Mouse (Mus musculus) thymus, adult 2 months (tissue): ENCODE data around the gene Srpk2. TPM values are rescaled to one million over a fixed set of nuclear protein-coding genes. Genes with fewer than 3 reads are reported as not detected.
A peak's percentile ranks its signal among the peaks of the same experiment; 100 is the strongest.

ENCODE experiments used
- DNase-seq: peaks from one replicate; pipeline ENCODE4 v3.0.0; 2021
- H3K27ac ChIP-seq: fragments of 200-500 bp; 2 replicates; pipeline ENCODE4 v1.5.1; 2012; ENCODE audit warnings: low read length, control low read depth; ENCODE audit not compliant: control insufficient read depth, insufficient read depth
- H3K27me3 ChIP-seq: fragments of 200-500 bp; 2 replicates; pipeline ENCODE4 v1.6.1; 2012; ENCODE audit warnings: mild to moderate bottlenecking, low read length, moderate library complexity, mixed read lengths; ENCODE audit not compliant: control insufficient read depth, insufficient read depth
- H3K36me3 ChIP-seq: fragments of 200-500 bp; 2 replicates; pipeline ENCODE4 v1.6.1; 2012; ENCODE audit warnings: mild to moderate bottlenecking, low read length, moderate library complexity; ENCODE audit not compliant: control insufficient read depth, insufficient read depth
- H3K4me1 ChIP-seq: fragments of 200-500 bp; replicated peaks from 2 replicates; pipeline ENCODE4 v1.6.1; 2012; ENCODE audit warnings: low read length; ENCODE audit not compliant: control insufficient read depth, insufficient read depth
- H3K4me3 ChIP-seq: fragments of 200-500 bp; 2 replicates; pipeline ENCODE4 v1.5.1; 2012; ENCODE audit warnings: mild to moderate bottlenecking, low read length, control low read depth, moderate library complexity; ENCODE audit not compliant: control insufficient read depth, insufficient read depth
- CTCF ChIP-seq: fragments of 200-500 bp; IDR thresholded peaks from 2 replicates; pipeline ENCODE4 v1.5.1; 2012; ENCODE audit warnings: mild to moderate bottlenecking, control low read depth, low read length, moderate library complexity, borderline replicate concordance; ENCODE audit not compliant: control insufficient read depth, poor library complexity, insufficient read depth; ENCODE audit errors: extremely low read depth
- POLR2A ChIP-seq: fragments of 200-500 bp; IDR thresholded peaks from 2 replicates; pipeline ENCODE4 v1.6.1; 2012; ENCODE audit warnings: mild to moderate bottlenecking, low read length, control low read depth, moderate library complexity; ENCODE audit not compliant: control insufficient read depth, poor library complexity, insufficient read depth; ENCODE audit errors: extremely low read depth
- WGBS: fragments of 180-500 bp; shearing (Covaris S2); methylation state at CpG from one replicate; pipeline ENCODE4 v1.1.7; 2018; 5-methylcytosine and 5-hydroxymethylcytosine counted together
- polyA plus RNA-seq: library from polyadenylated mRNA; depleted of rRNA; stranded (reverse); fragments of >200 nt; gene quantifications from 2 replicates; pipeline ENCODE4 v1.2.3, GENCODE M21; 2012

The Srpk2 gene
- polyA plus RNA-seq, 1 experiment, result 13.8 TPM

DNA sequence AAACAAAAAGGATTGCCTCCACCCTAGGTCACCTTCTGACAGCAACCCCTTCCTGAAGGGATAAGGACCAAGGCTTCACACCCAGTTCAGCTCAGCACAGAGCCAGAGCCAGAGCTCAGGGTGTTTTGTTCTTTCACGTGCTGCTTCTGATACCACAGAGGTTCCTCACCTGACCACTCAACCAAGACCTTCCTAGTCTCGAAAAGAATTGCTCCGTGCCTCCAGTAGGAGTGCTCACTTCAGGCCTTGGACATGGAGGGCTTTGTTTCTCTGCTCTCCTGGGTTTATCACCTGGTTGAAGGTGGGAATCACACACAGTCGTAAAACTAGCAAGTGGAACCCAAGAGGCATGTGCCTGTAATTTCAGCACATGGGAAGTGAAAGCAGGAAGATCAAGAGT is 46.4 kb downstream of the Srpk2 start:
- DNase-seq, result no peak

DNA sequence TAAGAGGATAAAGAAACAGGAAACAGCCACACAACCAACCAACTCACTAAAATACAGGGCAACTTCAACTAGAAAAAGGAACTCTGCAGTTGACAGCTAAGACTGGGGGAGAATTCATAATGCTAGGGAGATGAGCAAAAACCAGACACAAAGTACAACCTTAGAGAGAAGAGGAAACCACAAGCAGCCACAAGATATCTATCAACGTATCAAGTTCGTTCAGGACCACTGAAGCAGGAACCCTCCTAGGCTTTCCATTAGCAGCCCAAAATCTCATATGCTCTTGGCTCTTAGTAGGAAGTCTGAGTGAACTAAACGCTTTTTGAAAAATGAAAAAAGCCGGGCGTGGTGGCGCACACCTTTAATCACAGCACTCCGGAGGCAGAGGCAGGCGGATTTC is 47.1 kb downstream of the Srpk2 start:
- Histone ChIP-seq H3K4me3 (no peak overlapping the region), H3K27ac (no peak overlapping the region), H3K36me3 (no peaks in the 10 kb centered on the region), H3K4me1 (peaks cover 6% of the 10 kb centered on the region), H3K27me3 (no peaks in the 10 kb centered on the region)
- TF ChIP-seq POLR2A (no peak), CTCF (no peak)
- peak; percentile 32 for DNase-seq
- WGBS, result 10% methylated on average over 8 of the region's 8 CpGs

More for the DNA sequence above, 46.4 kb downstream of the Srpk2 start:
- no peaks in the 10 kb centered on the region for H3K36me3 ChIP-seq
- H3K27ac ChIP-seq, result no peak overlapping the region
- 72% methylated on average over 4 of the region's 4 CpGs for WGBS
- no peak overlapping the region for H3K4me3 ChIP-seq
- H3K4me1 ChIP-seq, result peaks cover 3% of the 10 kb centered on the region; the same call in 1 of the 2 replicates
- TF ChIP-seq CTCF (no peak), POLR2A (no peak)
- no peaks in the 10 kb centered on the region for H3K27me3 ChIP-seq

DNA sequence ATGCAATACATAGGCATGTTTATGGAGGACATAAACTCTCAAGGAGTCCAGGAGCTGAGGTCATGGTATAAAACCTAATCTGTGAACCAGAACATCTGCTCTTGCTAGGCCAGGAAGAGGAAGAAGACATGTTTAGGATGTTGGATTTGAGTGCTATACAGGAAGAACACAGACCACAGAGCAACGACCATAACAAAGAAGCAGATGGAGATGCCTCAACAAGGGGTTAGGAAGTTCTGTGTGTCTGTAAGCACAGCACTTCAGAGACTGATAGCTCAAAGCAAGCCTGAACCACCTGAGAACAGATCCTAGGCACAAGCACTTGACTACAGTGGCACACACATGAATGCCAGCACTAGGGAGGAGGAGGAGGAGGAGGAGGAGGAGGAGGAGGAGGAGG is 52.9 kb downstream of the Srpk2 start:
- no peaks in the 10 kb centered on the region for H3K27me3 ChIP-seq
- H3K36me3 ChIP-seq, result no peaks in the 10 kb centered on the region
- TF ChIP-seq CTCF, result no peak
- TF ChIP-seq POLR2A, result no peak
- WGBS, result 0% methylated on average over 1 of the region's 1 CpGs
- peak; percentile 62 for DNase-seq
- peak overlapping the region; percentile 81; the same call in 1 of the 2 replicates for H3K27ac ChIP-seq
- H3K4me3 ChIP-seq, result no peak overlapping the region
- peaks cover 9% of the 10 kb centered on the region for H3K4me1 ChIP-seq

DNA sequence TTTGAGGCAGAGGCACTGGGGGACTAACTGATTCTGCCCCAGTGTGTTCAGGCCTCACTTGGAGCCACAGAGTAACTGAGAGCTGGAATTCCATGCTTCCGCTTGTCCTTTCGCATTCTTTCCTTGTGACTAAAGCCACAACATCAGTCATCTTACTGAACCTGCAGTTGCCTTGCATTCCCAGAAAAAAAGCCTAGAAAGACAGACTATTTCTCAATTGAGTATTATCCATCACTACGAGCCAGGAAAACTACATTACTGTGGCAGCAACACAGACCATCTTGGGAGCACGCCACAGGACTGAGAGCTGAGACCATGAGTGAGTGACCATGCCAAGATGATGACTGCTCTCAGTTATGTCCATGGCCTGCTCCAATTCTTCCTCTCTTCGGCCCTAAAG is 57.2 kb downstream of the Srpk2 start:
- DNase-seq, result no peak
- 95% methylated on average over 5 of the region's 5 CpGs for WGBS
- H3K4me3 ChIP-seq, result no peak overlapping the region
- no peaks in the 10 kb centered on the region for H3K27me3 ChIP-seq
- TF ChIP-seq CTCF (no peak), POLR2A (no peak)
- H3K36me3 ChIP-seq, result no peaks in the 10 kb centered on the region
- H3K27ac ChIP-seq, result no peak overlapping the region
- peaks cover 4% of the 10 kb centered on the region for H3K4me1 ChIP-seq

DNA sequence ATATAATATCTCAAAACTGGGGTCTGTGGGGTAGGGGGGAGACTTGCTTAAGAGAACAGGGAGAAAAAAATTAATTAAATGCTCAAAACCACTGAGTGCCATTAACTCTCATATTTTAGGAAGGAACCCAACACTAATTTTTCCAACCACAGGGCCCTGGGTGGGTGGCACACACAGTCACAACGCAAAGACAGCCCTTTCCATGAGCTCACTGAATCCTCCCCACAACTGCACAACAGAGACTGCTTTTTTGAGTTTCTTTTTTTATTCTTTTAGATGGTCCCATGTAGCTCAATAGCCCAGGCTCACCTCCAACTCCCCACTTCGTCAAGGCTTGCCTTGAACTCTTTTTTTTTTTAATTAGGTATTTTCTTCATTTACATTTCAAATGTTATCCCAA is 58.2 kb downstream of the Srpk2 start:
- no peak overlapping the region for H3K4me3 ChIP-seq
- H3K27me3 ChIP-seq, result no peaks in the 10 kb centered on the region
- 34% methylated on average over 2 of the region's 2 CpGs for WGBS
- peaks cover 2% of the 10 kb centered on the region for H3K4me1 ChIP-seq
- no peak for TF ChIP-seq POLR2A
- no peak for TF ChIP-seq CTCF
- H3K36me3 ChIP-seq, result no peaks in the 10 kb centered on the region
- no peak for DNase-seq
- H3K27ac ChIP-seq, result no peak overlapping the region

DNA sequence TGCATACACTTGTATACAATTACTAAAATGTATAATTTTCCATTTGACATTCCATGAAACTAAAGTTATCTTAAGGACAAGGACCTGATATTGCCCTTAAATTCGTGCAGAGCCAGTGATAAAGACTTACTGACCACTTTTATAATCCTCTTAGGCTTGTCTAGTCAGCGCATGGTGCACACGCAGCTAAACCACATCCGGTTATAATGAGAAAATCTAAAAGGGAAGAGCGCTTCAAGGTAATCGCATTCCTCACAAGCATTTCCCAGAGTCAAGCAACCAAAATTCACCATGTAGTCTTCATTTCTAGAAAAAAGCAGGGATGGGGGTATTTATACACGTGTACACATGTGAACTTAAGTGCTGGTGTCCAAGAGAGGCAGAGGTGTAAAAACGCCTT is 63.8 kb downstream of the Srpk2 start:
- H3K36me3 ChIP-seq, result no peaks in the 10 kb centered on the region
- H3K27ac ChIP-seq, result no peak overlapping the region
- TF ChIP-seq POLR2A, result no peak
- TF ChIP-seq CTCF, result no peak
- DNase-seq, result no peak
- H3K4me1 ChIP-seq, result no peaks in the 10 kb centered on the region
- 58% methylated on average over 8 of the region's 8 CpGs for WGBS
- H3K4me3 ChIP-seq, result no peak overlapping the region
- H3K27me3 ChIP-seq, result no peaks in the 10 kb centered on the region

DNA sequence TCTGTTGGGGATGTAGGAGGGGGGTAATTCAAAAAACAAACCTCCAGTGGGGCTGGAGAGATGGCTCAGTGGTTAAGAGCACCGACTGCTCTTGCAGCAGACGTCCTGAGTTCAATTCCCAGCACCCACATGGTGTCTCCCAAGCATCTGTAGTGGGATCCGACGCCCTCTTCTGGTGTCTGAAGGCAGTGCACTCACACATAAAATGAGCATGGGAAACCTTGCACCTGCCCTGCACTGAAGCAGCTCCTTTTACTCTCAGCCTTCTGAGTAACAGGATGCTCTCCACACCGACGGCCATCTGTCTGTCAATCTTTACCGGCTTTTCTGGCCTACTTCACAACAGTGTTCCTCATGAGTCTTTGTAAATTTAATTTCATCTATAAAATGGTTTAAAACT is 65.8 kb downstream of the Srpk2 start:
- TF ChIP-seq CTCF (no peak), POLR2A (no peak)
- H3K4me3 ChIP-seq, result no peak overlapping the region
- H3K27ac ChIP-seq, result no peak overlapping the region
- DNase-seq, result no peak
- H3K27me3 ChIP-seq, result no peaks in the 10 kb centered on the region
- no peaks in the 10 kb centered on the region for H3K36me3 ChIP-seq
- H3K4me1 ChIP-seq, result peaks cover 2% of the 10 kb centered on the region; the same call in 1 of the 2 replicates
- 93% methylated on average over 7 of the region's 7 CpGs for WGBS
